Mouse (Mus musculus) testis, adult 2 months (tissue): Measurements from ENCODE around the gene Rdh5. TPM values are rescaled to one million over a fixed set of nuclear protein-coding genes. Genes with fewer than 3 reads are reported as not detected.

Source experiments
- H3K27ac ChIP-seq: fragments of 200-500 bp; 2 replicates; pipeline ENCODE4 v1.5.1; 2012; ENCODE audit warnings: low read depth, low read length; ENCODE audit not compliant: control insufficient read depth, insufficient read depth
- H3K27me3 ChIP-seq: fragments of 200-500 bp; 2 replicates; pipeline ENCODE4 v1.6.1; 2012; ENCODE audit warnings: mild to moderate bottlenecking, low read length, moderate library complexity; ENCODE audit not compliant: control insufficient read depth, insufficient read depth
- H3K36me3 ChIP-seq: fragments of 200-500 bp; 2 replicates; pipeline ENCODE4 v1.6.1; 2012; ENCODE audit warnings: mild to moderate bottlenecking, low read length; ENCODE audit not compliant: control insufficient read depth, insufficient read depth
- H3K4me1 ChIP-seq: fragments of 200-500 bp; 2 replicates; pipeline ENCODE4 v1.6.1; 2012; ENCODE audit warnings: low read length; ENCODE audit not compliant: control insufficient read depth, insufficient read depth
- H3K4me3 ChIP-seq: fragments of 200-500 bp; 2 replicates; pipeline ENCODE4 v1.5.1; 2012; ENCODE audit warnings: low read depth, mild to moderate bottlenecking, low read length, moderate library complexity, mixed read lengths; ENCODE audit not compliant: control insufficient read depth
- CTCF ChIP-seq: fragments of 200-500 bp; IDR thresholded peaks from 2 replicates; pipeline ENCODE4 v1.5.1; 2012; ENCODE audit warnings: low read depth, mild to moderate bottlenecking, inconsistent platforms, low read length, moderate library complexity; ENCODE audit not compliant: control insufficient read depth, insufficient read depth, insufficient replicate concordance
- POLR2A ChIP-seq: fragments of 200-500 bp; IDR thresholded peaks from 2 replicates; pipeline ENCODE4 v1.6.1; 2012; ENCODE audit warnings: low read depth, mild to moderate bottlenecking, inconsistent platforms, low read length, moderate library complexity; ENCODE audit not compliant: control insufficient read depth
- polyA plus RNA-seq: library from polyadenylated mRNA; depleted of rRNA; stranded (reverse); fragments of >200 nt; gene quantifications from 2 replicates; pipeline ENCODE4 v1.2.3, GENCODE M21; 2012; rRNA removed

Gene Rdh5
- polyA plus RNA-seq, 1 experiment = 7.5 TPM

DNA sequence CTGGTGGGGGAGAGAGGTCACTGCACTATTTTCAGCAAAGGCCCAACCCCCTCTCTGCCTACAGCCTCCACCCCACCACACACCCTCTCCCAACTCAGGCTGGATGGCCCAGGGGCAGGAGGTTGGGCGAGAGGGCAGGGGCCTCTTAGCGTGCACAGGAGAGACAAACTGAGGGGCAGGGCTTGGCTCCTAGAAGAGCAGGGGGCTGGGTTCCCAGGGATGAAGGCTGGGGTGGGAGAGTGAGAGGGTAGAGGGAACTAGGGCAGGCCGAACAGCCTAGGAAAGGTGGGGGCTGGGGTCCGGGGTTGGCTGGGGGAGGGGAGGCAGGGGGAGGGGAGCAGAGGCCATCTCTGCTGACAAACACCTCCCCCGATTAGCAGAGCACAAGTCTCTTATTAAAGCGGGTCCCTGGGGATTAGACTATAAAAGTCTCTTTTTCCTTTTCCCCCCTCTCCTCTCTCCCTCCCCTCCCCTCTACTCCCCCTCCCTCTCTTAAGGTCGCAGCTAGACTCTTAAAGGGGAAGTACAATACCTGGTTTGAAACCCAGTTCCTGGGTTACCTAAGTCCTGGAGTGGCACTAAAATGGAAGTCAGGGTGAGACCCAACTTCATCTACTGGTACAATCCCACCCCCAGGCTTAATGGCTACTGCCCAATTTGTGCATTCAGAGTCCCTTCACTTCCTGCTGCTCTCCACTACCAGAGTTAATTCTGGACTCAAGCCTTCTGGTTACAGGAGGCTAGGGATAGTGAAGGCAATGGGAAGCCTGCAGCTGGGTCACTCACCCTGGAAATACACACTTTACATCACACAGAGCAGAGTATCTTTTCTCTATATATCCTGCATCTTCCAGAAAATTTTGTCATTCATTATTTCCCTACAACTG, 33.5 kb downstream of the Rdh5 start:
- H3K27me3 ChIP-seq = no peaks in the 10 kb centered on the region
- no peak for TF ChIP-seq CTCF
- TF ChIP-seq POLR2A = no peak
- no peaks in the 10 kb centered on the region for H3K36me3 ChIP-seq
- no peak overlapping the region for H3K27ac ChIP-seq
- H3K4me1 ChIP-seq = peaks cover 12% of the 10 kb centered on the region
- H3K4me3 ChIP-seq = no peak overlapping the region

DNA sequence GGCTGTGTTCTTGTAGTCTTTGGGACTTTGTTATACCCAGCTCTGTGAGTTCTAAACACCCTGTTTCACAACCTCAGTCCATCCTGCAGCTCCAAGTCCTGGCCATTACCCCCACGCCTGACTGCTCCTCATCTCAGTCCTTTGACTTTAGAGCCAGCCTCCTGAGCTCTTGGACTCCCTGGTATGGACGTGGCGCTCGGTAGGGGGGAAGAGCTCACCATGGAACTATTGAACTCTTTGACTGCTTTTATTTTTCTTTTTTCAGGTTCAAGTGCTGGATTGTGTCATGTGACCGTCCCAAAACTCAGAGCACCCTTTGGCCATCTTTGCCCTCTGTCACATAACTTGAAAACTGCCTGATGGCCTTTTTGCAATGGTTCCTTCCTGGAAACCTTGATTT, 40.6 kb downstream of the Rdh5 start:
- H3K36me3 ChIP-seq = no peaks in the 10 kb centered on the region

DNA sequence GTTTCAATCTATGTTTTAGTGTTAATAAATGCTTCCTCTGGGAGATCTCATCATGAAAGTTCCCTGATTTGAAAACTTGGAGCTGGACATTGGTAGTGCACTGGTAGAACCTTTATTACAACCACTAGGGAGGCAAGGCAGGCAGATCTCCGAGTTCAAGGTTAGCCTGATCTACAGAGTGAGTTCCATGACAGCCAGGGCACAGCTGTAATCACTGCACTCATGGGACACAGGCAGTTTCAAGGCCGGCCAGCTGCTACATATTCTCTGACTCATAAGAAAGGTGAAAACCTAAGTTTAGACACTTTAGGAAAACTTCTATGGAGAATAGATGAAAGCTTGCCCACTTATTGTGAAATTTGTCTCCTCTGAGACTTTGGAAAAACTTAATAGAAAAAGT, 43.9 kb downstream of the Rdh5 start:
- peak overlapping the region; percentile 32; the same call in 1 of the 2 replicates for H3K27ac ChIP-seq
- no peaks in the 10 kb centered on the region for H3K36me3 ChIP-seq
- no peaks in the 10 kb centered on the region; the same call in 1 of the 2 replicates for H3K4me1 ChIP-seq
- H3K4me3 ChIP-seq = no peak overlapping the region
- no peaks in the 10 kb centered on the region for H3K27me3 ChIP-seq
- TF ChIP-seq POLR2A (no peak), CTCF (no peak)

More for the DNA sequence above, 40.6 kb downstream of the Rdh5 start:
- H3K27ac ChIP-seq = no peak overlapping the region
- no peaks in the 10 kb centered on the region for H3K27me3 ChIP-seq
- no peak overlapping the region for H3K4me3 ChIP-seq
- no peaks in the 10 kb centered on the region; the same call in 1 of the 2 replicates for H3K4me1 ChIP-seq
- no peak for TF ChIP-seq CTCF
- TF ChIP-seq POLR2A = no peak

DNA sequence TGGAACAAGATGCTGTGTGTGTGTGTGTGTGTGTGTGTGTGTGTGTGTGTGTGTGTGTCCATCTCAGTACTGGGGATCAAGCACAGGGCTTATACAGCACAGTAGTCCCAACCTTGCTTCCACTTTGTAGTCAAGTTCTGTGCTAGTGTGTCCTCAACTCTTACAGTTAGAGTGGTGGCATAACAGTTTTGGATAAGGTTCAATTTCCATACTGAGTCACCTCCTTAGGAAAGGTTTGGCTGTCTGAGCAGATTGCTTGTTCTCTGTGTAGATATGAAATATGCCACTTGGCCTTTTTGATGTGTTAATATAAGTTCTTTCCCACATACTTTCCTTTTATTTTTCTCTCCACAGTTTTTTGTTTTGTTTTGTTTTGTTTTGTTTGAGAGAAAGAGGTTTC, 44.4 kb downstream of the Rdh5 start:
- no peaks in the 10 kb centered on the region for H3K27me3 ChIP-seq
- TF ChIP-seq POLR2A (no peak), CTCF (no peak)
- H3K36me3 ChIP-seq = no peaks in the 10 kb centered on the region
- H3K4me3 ChIP-seq = no peak overlapping the region
- H3K4me1 ChIP-seq = no peaks in the 10 kb centered on the region; the same call in 1 of the 2 replicates
- peak overlapping the region; percentile 65 for H3K27ac ChIP-seq

DNA sequence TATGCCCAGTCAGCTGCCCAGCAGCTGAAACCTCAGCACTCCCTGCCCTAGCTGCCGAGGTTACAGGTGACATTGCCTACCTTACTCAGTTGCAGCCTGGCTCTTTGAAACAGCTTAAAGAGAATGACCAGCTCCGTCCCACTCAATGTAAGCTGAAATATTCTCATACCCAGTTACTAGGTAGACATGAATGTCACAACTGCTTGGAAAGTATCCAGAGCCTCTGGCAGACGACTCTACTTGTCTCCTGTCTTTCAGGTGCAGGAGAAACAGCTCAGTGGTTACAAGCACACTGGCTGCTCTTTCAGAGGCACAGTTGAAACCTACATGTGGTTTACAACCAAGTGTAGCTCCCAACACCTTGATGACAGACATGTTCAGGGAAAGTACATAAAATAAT, 52.3 kb downstream of the Rdh5 start:
- no peaks in the 10 kb centered on the region for H3K4me1 ChIP-seq
- no peak overlapping the region for H3K27ac ChIP-seq
- H3K36me3 ChIP-seq = no peaks in the 10 kb centered on the region
- TF ChIP-seq POLR2A = no peak
- no peak for TF ChIP-seq CTCF
- H3K27me3 ChIP-seq = no peaks in the 10 kb centered on the region
- no peak overlapping the region for H3K4me3 ChIP-seq

DNA sequence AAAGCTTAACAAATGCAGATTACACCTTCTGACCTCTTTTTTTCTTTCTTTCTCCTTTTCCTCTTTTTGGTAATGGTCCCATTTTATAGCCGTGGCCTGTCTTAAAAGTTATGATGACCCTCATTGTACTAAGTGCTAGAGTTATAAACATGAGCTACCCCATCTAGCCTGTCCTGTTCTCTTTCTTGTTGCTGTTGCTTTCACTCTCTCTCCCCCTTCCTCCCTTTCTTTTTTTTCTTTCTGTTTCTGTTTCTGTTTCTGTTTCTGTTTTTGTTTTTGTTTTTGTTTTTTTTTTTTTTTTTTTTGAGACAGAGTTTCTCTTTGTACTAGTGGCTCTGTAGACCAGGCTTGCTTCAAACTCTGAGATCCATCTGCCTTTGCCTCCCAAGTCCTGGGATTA, 56.2 kb downstream of the Rdh5 start:
- Histone ChIP-seq H3K36me3 (no peaks in the 10 kb centered on the region), H3K4me1 (no peaks in the 10 kb centered on the region), H3K27ac (no peak overlapping the region), H3K27me3 (no peaks in the 10 kb centered on the region), H3K4me3 (no peak overlapping the region)
- TF ChIP-seq POLR2A = no peak
- no peak for TF ChIP-seq CTCF

DNA sequence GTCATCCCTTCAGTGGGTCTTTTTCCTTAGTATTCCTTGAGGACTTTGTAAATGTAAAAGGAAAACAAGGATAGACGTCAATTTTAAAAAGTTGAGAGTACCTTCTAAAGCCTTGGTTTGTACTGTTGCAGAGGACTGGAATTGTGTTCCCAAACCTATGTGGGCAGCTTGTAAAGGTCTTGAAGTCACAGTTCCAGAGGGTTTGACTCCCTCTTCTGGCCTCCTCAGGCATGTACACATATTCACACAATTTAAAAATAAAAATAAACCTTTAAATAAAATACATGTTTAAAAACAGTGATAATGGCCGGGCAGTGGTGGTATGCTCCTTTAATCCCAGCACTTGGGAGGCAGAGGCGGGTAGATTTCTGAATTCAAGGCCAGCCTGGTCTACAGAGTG, 56.6 kb downstream of the Rdh5 start:
- TF ChIP-seq POLR2A = no peak
- TF ChIP-seq CTCF = no peak
- H3K4me1 ChIP-seq = no peaks in the 10 kb centered on the region
- H3K4me3 ChIP-seq = no peak overlapping the region
- no peaks in the 10 kb centered on the region for H3K36me3 ChIP-seq
- H3K27ac ChIP-seq = no peak overlapping the region
- H3K27me3 ChIP-seq = no peaks in the 10 kb centered on the region

Other genes with a start within 250 kb of the Rdh5 start
- gene Suox, start 248.8 kb downstream of the Rdh5 start, polyA plus RNA-seq = 7.0 and 9.7 TPM in 2 replicates
- gene Rab5b, start 226.6 kb downstream of the Rdh5 start, polyA plus RNA-seq = 27.6 and 31.1 TPM in 2 replicates
- gene Pmel, start 218.7 kb downstream of the Rdh5 start, polyA plus RNA-seq = 24.6 and 27.7 TPM in 2 replicates
- gene Cdk2, start 217.9 kb downstream of the Rdh5 start, polyA plus RNA-seq = 53.1 and 61.0 TPM in 2 replicates
- 124 TPM in 2 replicates for gene Dgka, start 178.0 kb downstream of the Rdh5 start, polyA plus RNA-seq
- gene Pym1, start 175.0 kb downstream of the Rdh5 start, polyA plus RNA-seq = 19.5 TPM in 2 replicates
- gene Mmp19, start 132.0 kb downstream of the Rdh5 start, polyA plus RNA-seq = 1.3 and 1.6 TPM in 2 replicates
- 8.9 and 10.4 TPM in 2 replicates for gene Dnajc14, start 118.8 kb downstream of the Rdh5 start, polyA plus RNA-seq
- gene Tmem198b, start 118.5 kb downstream of the Rdh5 start, polyA plus RNA-seq = 7.7 and 8.2 TPM in 2 replicates
- 11.0 and 13.2 TPM in 2 replicates for gene Sarnp, start 105.6 kb downstream of the Rdh5 start, polyA plus RNA-seq
- gene Ormdl2, start 101.2 kb downstream of the Rdh5 start, polyA plus RNA-seq = 77.4 and 91.8 TPM in 2 replicates
- 0.82 and 0.93 TPM in 2 replicates for gene Gdf11, start 31.2 kb downstream of the Rdh5 start, polyA plus RNA-seq
- gene Cd63, start 21.9 kb downstream of the Rdh5 start, polyA plus RNA-seq = 28.8 and 30.9 TPM in 2 replicates
- 97.9 and 108 TPM in 2 replicates for gene Bloc1s1, start 1.1 kb upstream of the Rdh5 start, polyA plus RNA-seq
- 19.0 and 19.1 TPM in 2 replicates for gene Itga7, start 10.9 kb upstream of the Rdh5 start, polyA plus RNA-seq
- gene Mettl7b, start 38.1 kb upstream of the Rdh5 start, polyA plus RNA-seq = 1.3 and 1.6 TPM in 2 replicates
- gene Olfr9, start 66.5 kb upstream of the Rdh5 start, polyA plus RNA-seq = not detected in 2 replicates
- gene Olfr763, start 87.9 kb upstream of the Rdh5 start, polyA plus RNA-seq = not detected in 2 replicates
- 0.04 TPM in 1 of 2 replicates, not detected in the other for gene Olfr764-ps1, start 117.0 kb upstream of the Rdh5 start, polyA plus RNA-seq
- gene Olfr765, start 127.1 kb upstream of the Rdh5 start, polyA plus RNA-seq = not detected in 2 replicates
- not detected in 2 replicates for gene Olfr766-ps1, start 146.1 kb upstream of the Rdh5 start, polyA plus RNA-seq
- not detected in 2 replicates for gene Olfr767, start 160.0 kb upstream of the Rdh5 start, polyA plus RNA-seq
- not detected in 2 replicates for gene Olfr768, start 176.5 kb upstream of the Rdh5 start, polyA plus RNA-seq
- gene Olfr769, start 195.0 kb upstream of the Rdh5 start, polyA plus RNA-seq = not detected in 2 replicates
- not detected in 2 replicates for gene Olfr770, start 216.1 kb upstream of the Rdh5 start, polyA plus RNA-seq
- gene Olfr771, start 241.9 kb upstream of the Rdh5 start, polyA plus RNA-seq = not detected in 2 replicates